Mouse (Mus musculus): ENCODE results near the gene Suds3.

The Suds3 gene

DNA sequence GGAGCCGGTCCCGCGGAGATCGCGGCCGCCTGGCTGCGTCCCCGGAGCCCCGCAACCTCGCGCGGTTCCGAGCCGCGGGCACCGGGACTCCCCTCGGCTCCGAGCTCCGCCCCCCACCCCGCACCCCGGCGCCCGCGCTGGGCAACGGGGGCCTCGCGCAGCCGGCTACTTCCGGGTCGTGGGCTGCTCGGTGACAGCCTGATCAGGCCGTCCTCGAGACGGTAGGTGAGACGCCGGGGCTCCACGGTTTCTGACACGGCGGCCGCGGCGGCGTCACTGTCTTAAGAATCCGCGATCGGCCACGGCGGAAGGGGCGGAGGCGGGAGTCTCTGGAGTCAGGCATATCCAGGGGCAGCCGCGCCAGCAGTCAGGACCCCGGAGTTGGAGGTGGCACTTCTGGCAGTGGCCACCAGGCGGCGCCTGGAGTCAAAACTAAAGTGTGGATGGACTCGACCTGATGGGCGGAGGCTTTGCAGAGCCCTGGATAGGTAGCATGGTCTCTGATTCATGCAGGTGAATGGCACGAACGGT is at the start of gene Suds3:
Suds3 (minus strand) TSS at position 278 of the 531 bp plus-strand sequence.
- DNase-seq (ENCODE audit: low spot score in 2 of 2) = peak; percentile 96 to 98

- no peak for DNase-seq (ENCODE audit: low spot score in 2 of 2)
Measured at GRCm38 (mm10) chr5:117164923-117165322, 49.0 kb upstream of the Suds3 start.

GRCm38 (mm10) chr5:117164516-117164915 is 48.6 kb upstream of the Suds3 start:
- no peak for DNase-seq (ENCODE audit: low spot score in 2 of 2)

GRCm38 (mm10) chr5:117163790-117164189 is 47.9 kb upstream of the Suds3 start:
- no peak for DNase-seq (ENCODE audit: low spot score in 2 of 2)

DNA sequence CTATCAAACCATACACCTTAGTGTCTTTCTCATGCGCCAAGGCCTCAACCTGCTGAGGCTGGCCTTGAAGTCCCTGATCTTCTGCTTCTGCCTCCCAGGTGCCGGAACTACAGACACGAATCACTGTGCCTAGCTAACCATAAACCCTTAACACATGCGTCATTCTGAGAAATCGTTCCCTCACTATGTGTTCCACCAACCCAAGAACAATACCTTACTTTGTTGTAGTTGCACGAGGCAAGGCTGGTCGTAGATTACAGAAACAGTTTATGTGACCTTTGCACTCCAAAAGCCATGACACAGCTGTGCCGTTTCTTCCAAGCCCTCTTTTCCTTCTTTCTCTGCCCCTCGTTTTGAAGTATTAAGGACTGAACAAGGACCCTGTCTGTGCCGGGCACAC is 44.6 kb upstream of the Suds3 start:
- no peak for DNase-seq (ENCODE audit: low spot score in 2 of 2)

DNA sequence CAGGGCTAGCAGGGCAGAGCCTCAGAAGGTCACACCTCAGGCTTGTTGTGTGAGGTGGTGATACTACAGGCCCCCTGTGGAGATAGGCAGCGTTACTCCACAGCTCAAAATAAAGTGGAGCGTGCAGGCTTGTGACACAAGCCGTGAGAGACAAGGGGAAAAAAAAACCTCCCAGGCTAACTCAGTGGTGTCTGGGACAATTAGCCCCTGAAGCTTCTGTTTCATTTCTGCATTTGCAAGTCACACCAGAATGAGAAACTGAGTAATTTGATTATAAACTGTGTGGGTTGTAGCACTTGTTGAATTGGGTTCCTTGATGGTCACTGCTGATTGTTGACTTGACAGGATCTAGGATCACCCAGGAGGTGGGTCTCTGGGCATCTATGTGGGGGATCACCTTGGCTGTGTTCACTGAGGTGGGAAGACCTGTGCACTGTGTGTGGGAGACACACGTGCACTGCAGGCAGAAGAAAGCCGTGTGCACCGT is 43.9 kb upstream of the Suds3 start:
- DNase-seq (ENCODE audit: low spot score in 2 of 2) = no peak

DNA sequence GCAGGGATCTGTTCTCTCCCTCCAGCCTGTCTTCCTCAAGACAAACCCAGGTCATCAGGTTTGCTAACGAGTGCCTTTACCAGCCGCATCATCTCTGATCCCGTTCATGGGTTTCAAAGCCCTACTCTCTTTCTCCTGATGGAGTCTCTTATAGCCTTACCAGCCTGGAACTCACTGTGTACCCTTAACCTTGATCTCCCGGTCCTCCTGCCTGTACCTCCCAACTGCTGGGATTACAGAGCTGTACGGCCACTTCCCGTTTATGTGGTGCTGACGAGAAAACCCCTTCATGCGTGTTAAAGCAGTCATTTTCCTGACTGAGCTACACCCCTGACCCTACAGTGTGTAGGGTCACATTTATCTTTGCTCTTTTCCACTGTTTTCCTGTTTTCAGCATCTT is 43.4 kb upstream of the Suds3 start:
- no peak for DNase-seq (ENCODE audit: low spot score in 2 of 2)

GRCm38 (mm10) chr5:117158335-117159018 is 42.6 kb upstream of the Suds3 start:
- peak in 1 of 2 experiments; percentile 22 for DNase-seq (ENCODE audit: low spot score in 2 of 2)

DNA sequence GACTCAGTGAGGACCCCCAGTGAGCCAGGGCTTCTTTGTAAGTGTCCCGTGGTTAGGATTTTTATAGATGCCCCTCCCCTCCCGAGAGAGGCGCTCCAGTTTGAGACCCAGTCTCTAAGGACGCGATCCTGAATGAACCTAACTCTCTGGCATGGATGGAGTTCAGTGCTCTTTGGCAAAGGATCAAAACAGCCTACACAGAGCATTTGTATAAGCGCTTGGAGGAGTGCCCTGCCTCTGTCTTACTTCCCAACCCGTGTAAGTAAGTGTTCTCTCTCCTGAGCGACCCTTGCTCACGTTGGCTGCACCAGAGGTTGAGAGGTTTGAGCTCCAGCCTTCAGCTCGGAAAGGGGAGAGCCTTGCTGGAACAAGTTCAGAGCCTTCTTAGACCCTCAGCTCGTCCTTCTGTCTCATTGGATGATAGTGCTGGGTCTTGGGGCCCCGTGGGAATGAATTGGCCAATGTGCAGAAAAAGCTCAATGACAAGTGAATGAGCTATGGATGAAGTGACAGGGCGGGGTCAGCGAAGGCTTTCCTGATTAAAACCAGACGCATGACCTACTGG is 37.7 kb upstream of the Suds3 start:
- DNase-seq (ENCODE audit: low spot score in 2 of 2) = no peak

DNA sequence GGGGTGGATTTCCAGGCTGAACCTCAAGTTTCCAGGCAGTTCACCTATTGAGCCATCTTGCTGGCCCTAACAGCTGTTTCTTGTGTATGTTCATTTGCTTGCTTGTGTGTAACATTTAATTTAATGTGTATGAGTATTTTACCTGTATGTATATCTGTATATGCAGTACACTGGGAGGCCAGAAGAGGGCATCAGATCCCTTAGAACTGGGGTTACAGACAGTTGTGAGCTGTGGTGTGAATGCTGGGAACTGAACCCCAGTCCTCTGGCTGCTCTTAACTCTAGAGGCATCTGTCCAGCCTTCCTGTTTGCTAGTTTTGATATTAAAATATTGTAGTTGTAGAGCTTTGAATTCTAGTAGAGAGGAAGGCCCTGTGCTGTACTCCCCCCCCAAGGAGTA is 37.0 kb upstream of the Suds3 start:
- no peak for DNase-seq (ENCODE audit: low spot score in 2 of 2)

GRCm38 (mm10) chr5:117150068-117150467 is 34.2 kb upstream of the Suds3 start:
- no peak for DNase-seq (ENCODE audit: low spot score in 2 of 2)

GRCm38 (mm10) chr5:117149054-117149942 is 33.4 kb upstream of the Suds3 start:
- DNase-seq (ENCODE audit: low spot score in 2 of 2) = no peak

DNA sequence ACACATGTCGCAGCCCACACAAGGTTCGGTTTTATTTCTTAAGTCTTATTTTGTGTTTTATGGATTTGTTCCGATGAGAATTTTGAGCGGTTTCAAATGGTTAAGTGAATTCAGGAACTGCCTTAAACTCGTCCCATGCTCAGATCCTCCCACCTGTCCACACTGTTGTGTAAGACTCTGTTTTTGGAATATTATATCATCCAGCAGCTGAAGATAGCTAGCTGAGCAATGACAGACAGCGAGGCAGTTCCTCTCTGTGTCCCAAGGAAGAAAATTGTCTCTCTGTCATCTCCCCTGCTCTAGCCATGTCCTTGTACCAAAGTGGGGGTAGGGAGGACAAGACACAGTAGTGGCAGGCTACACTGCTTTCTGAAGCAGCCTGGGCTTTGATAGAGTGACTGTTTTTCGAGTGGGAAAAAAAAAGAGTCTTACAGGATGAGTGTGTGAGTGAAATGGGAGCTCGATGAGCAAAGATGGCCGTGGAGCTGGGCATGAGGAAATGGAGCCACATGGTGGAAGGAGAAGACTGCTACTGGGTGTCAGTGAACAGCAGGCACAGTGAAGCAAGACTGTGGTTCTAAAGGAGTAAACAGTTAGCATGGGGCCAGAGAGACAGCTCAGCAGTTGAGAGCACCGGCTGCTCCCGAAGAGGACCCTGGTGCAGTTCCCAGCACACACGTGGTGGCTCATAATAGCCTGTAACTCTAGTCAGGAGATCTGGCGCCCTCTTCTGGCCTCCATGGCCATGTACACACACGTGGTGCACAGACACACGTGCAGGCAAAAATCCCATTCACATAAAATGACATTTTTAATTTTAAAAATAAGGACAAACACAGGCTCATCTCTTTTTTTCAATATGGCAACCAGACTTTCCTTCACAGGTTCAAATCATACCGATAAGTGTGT is 31.5 kb upstream of the Suds3 start:
- no peak for DNase-seq (ENCODE audit: low spot score in 2 of 2)

DNA sequence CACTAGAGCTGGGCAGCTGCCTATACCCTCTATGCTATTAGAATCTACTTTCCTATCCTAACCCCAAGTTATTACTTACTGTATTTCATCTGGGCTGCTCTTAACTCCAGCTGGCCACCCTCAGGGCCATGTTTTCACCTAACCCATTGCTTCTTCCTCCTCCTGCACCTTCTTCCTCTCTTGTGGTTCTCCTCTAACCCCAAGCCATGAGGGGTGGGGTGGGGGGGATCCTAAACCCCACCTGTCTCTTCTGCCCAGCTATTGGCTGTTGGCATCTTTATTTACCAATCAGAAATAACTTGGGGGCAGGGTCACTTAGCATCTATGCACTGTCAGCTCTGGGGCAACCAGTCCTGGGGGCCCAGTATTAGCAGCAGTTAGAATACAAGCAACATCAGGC is 30.3 kb upstream of the Suds3 start:
- no peak for DNase-seq (ENCODE audit: low spot score in 2 of 2)

- no peak for DNase-seq (ENCODE audit: low spot score in 2 of 2)
Measured at GRCm38 (mm10) chr5:117143721-117144135, 27.8 kb upstream of the Suds3 start.

DNA sequence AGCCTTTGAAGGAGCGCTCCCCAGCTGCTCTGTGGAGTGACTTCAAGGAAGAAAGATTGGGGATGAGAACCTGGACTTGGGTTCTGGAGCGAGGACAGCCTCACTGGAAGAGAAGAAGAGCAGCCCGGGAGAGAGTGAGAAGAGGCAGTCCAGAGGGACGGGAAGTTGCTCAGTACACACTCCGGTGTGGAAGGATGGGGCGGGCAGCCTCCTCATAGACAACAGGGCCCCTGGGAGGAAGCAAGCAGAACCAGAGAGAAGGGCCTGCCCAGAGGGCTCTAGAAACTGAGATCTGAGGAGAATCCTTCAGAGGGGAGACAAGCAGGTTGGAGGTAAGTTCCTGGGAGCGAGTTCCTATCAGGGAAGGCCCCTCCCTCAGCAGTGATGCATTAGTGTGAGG is 24.5 kb upstream of the Suds3 start:
- DNase-seq (ENCODE audit: low spot score in 2 of 2) = no peak

DNA sequence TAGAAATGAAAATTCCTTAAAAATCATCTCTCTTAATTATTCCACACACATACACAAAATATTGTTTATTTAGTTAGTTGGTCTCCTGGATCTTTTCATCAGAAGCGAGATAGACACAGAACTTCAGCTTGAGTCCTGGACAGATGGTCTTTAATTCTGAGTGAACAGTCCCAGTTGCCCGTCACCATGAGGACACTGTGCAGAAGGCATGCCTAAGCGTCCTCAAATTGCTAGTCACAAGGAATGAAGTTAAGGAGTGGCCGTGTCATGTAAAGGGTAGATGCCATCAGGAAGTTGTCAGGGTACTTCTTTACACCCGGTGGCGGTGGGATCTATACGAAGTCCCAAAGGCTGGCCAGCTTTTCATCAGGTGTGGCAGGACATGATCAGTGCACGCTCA is 23.9 kb upstream of the Suds3 start:
- DNase-seq (ENCODE audit: low spot score in 2 of 2) = no peak

DNA sequence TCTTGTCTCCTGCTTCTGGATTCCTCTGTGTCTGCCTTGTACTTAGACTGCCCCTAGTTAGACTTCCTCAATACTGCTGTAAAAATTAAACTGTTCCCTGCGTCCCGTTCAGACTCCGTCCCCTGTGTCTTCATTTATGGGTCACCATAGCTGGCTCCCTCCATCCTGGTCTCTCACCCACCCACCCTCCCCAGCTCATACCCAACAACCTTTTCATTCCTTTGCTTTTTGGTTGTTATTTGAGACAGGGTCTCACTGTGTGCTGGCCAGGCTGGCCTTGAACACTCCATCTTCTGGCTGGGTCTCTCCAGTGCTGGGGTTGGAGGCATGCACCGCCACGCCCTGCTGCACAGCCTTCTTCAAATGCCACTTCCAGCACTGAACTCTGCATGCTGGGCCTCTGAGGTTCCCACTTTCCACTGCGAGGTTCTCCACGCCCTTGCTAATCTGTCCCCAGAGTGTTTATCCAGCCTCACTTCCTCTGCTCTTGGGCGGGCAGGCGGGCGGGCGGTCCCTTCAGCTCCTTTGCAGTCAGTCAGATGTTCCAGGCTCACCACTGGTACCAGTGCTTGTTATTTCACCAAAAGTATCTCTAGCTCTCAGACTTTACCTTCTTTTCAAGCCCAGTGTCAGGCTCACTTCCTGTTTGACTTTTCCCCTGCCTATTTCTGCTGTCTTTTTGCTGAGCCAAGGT is 22.5 kb upstream of the Suds3 start:
- peak; percentile 54 to 62 for DNase-seq (ENCODE audit: low spot score in 2 of 2)

DNA sequence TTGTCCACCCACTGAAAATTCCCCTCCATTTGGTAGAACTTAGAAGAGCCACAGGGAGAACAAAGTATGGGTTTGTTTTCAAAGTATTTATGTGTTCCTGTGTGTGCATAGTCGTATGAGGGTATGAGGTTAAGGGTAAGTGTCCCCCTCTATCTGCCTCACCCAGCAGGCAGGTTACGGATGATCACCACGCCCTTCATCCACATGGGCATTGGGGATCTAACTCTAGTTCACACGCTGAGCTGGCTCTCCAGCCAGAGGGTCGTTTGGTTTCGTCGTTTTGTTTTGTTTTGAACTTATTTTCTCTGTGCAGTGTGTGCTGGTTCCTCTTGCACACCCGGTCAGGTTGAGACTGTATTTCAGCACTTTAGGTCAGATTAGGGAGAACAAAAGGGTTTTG is 21.7 kb upstream of the Suds3 start:
- DNase-seq (ENCODE audit: low spot score in 2 of 2) = no peak

GRCm38 (mm10) chr5:117137011-117137410 is 21.1 kb upstream of the Suds3 start:
- no peak for DNase-seq (ENCODE audit: low spot score in 2 of 2)

- no peak for DNase-seq (ENCODE audit: low spot score in 2 of 2)
Measured at GRCm38 (mm10) chr5:117136570-117136969, 20.7 kb upstream of the Suds3 start.

Measured in spleen, postnatal 14 days (tissue).